Comparison of ENCODE assay signal across 18 mouse cellular contexts in genomic region chr4:64129290-64129689, GRCm38 (mm10).
A peak's percentile ranks its signal among the peaks of the same experiment; 100 is the strongest.
DNase-seq lines count a peak whose midpoint lies in the region; ATAC-seq and TF ChIP-seq lines count a peak whose summit lies in the region.
"Had no signal": no experiment of that assay in that cellular context is flagged by ENCODE, and none has a peak within 500 bp of the region (broad histone marks: within the 10 kb centered on the region; RNA-seq: fewer than 3 reads in every experiment).

No protein-coding gene starts in this region.

- H3K36me3 ChIP-seq in intestine, embryonic 15.5 days: no peaks in the 10 kb centered on the region
- no peaks in the 10 kb centered on the region for H3K36me3 ChIP-seq in intestine, postnatal 0 days (ENCODE audit: control insufficient read depth, insufficient read depth)
- no peaks in the 10 kb centered on the region for H3K36me3 ChIP-seq in lung, embryonic 15.5 days
- H3K36me3 ChIP-seq: forebrain, embryonic 10.5 days; G1E; heart, embryonic 15.5 days; midbrain, embryonic 12.5 days had no signal

- intact Hi-C loops in left cerebral cortex, postnatal 25 days (cut with DNase I): no loop called here

- H3K9me3 ChIP-seq in intestine, embryonic 15.5 days: no peaks in the 10 kb centered on the region
- no peaks in the 10 kb centered on the region for H3K9me3 ChIP-seq in intestine, postnatal 0 days (ENCODE audit: control insufficient read depth)
- no peaks in the 10 kb centered on the region for H3K9me3 ChIP-seq in lung, embryonic 15.5 days
- H3K9me3 ChIP-seq: forebrain, embryonic 10.5 days; heart, embryonic 15.5 days; midbrain, embryonic 12.5 days had no signal

- no peaks in the 10 kb centered on the region for H3K27me3 ChIP-seq in intestine, embryonic 15.5 days (replicated peaks)
- no peaks in the 10 kb centered on the region for H3K27me3 ChIP-seq in intestine, postnatal 0 days (replicated peaks; ENCODE audit: control insufficient read depth, insufficient read depth, low read length)
- no peaks in the 10 kb centered on the region for H3K27me3 ChIP-seq in lung, embryonic 15.5 days
- H3K27me3 ChIP-seq: heart, embryonic 15.5 days; midbrain, embryonic 12.5 days had no signal

- DNase-seq in NIH3T3 (ENCODE audit: low read depth) (peak; percentile 83), adipocyte (ENCODE audit: low spot score) (no peak)
- DNase-seq in heart, adult 8-10 months (ENCODE audit: low spot score): peak; percentile 51
- DNase-seq in left cerebral cortex, postnatal 25 days (ENCODE audit: low spot score in 2 of 2): no peak
- no peak for DNase-seq in spleen, postnatal 36 days (ENCODE audit: low spot score in 2 of 2)
- DNase-seq: adrenal gland, postnatal 36 days; cerebellum, adult 11 months; spleen, adult 18-20 months; thymus, adult 2 months had no signal

- no peak overlapping the region for H3K4me2 ChIP-seq in intestine, embryonic 15.5 days (replicated peaks)
- H3K4me2 ChIP-seq in intestine, postnatal 0 days (replicated peaks; ENCODE audit: low read depth): no peak overlapping the region
- no peak overlapping the region for H3K4me2 ChIP-seq in lung, embryonic 15.5 days
- H3K4me2 ChIP-seq: heart, embryonic 15.5 days; midbrain, embryonic 12.5 days had no signal

- no peak overlapping the region for H3K9ac ChIP-seq in intestine, embryonic 15.5 days
- no peak overlapping the region for H3K9ac ChIP-seq in intestine, postnatal 0 days (ENCODE audit: low read depth, low read length)
- no peak overlapping the region for H3K9ac ChIP-seq in lung, embryonic 15.5 days
- H3K9ac ChIP-seq: heart, embryonic 15.5 days; liver, embryonic 14.5 days; midbrain, embryonic 12.5 days had no signal

- no peaks in the 10 kb centered on the region for H3K4me1 ChIP-seq in intestine, embryonic 15.5 days (replicated peaks)
- H3K4me1 ChIP-seq in intestine, postnatal 0 days (replicated peaks; ENCODE audit: control insufficient read depth, insufficient read depth, low read length): no peaks in the 10 kb centered on the region
- H3K4me1 ChIP-seq in lung, embryonic 15.5 days: no peaks in the 10 kb centered on the region
- H3K4me1 ChIP-seq: forebrain, embryonic 10.5 days; heart, embryonic 15.5 days; midbrain, embryonic 12.5 days had no signal

- H3K27ac ChIP-seq in intestine, embryonic 15.5 days: no peak overlapping the region
- no peak overlapping the region for H3K27ac ChIP-seq in intestine, postnatal 0 days (ENCODE audit: low read depth, low read length)
- H3K27ac ChIP-seq in lung, embryonic 15.5 days: no peak overlapping the region
- H3K27ac ChIP-seq: forebrain, embryonic 10.5 days; heart, embryonic 15.5 days; left cerebral cortex, adult 2 months; liver, embryonic 14.5 days; midbrain, embryonic 12.5 days had no signal

- 43% methylated on average over 1 of the region's 1 CpGs for WGBS in intestine, embryonic 15.5 days
- 57% methylated on average over 1 of the region's 1 CpGs for WGBS in intestine, postnatal 0 days
- WGBS in lung, embryonic 15.5 days: 52% methylated on average over 1 of the region's 1 CpGs

- no peak overlapping the region for H3K4me3 ChIP-seq in intestine, embryonic 15.5 days (replicated peaks)
- no peak overlapping the region for H3K4me3 ChIP-seq in intestine, postnatal 0 days (ENCODE audit: low read depth, low read length)
- no peak overlapping the region for H3K4me3 ChIP-seq in lung, embryonic 15.5 days
- H3K4me3 ChIP-seq: forebrain, embryonic 10.5 days; heart, embryonic 15.5 days; left cerebral cortex, adult 2 months; midbrain, embryonic 12.5 days had no signal

- TF ChIP-seq CTCF in intestine, postnatal 0 days (IDR thresholded peaks at IDR 0.05; ENCODE audit: low read depth): no peak

- ATAC-seq in intestine, embryonic 15.5 days: peak; percentile 61
- no peak for ATAC-seq in intestine, postnatal 0 days
- peak; percentile 67; the same call in 1 of the 2 replicates for ATAC-seq in lung, embryonic 15.5 days (ENCODE audit: borderline replicate concordance, extremely low read depth, low FRiP score, low TSS enrichment)

Comparison
In these comparisons a context has a peak if more than half of its experiments do, and no peak if none do; other contexts are left out.
1. DNase-seq: peak in NIH3T3 (single experiment) and heart, adult 8-10 months (single experiment); none in left cerebral cortex, postnatal 25 days (0 of 2), spleen, postnatal 36 days (0 of 2) and adipocyte (single experiment).